14 mouse cellular contexts compared by ENCODE assay signal in the genomic region with DNA sequence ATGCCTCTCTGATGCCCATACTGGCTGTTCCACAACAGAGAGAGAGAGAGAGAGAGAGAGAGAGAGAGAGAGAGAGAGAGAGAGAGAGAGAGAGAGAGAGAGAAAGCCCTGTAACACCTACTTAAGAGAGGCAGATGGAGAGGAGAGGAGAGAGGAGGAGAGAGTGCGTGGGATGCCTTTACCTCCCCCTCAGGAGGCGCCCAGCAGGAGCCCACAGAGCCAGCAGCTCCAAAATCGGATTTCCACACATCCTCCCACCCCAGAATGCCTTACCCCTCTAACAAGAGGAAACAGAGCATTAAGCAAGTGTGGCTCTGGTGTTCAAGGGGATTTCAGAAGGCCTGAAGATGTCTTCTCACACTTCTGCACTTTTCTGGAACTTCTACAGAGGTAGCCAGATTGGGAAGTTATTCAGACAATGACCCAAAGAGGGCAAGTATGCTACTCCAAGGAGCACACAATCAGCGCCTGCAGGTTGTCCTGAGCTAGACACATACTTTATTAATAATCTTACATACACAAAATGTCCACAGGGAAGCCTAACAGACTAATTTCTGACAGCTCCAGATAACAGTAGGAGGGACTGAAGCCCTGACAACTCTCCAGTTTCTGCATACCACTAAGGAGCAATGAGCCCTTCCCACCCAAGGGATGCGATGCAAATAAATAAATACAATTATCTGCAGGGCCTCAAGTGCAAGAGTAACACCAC.
A peak's percentile ranks its signal among the peaks of the same experiment; 100 is the strongest.
DNase-seq lines count a peak whose midpoint lies in the region; ATAC-seq and TF ChIP-seq lines count a peak whose summit lies in the region.
"Had no signal": no experiment of that assay in that cellular context is flagged by ENCODE, and none has a peak within 500 bp of the region (broad histone marks: within the 10 kb centered on the region; RNA-seq: fewer than 3 reads in every experiment).

No protein-coding gene starts in this region.

- no peak for ATAC-seq in limb, embryonic 11.5 days (ENCODE audit: insufficient number of reproducible peaks, low FRiP score, low TSS enrichment, low read depth)
- peak; percentile 93 for ATAC-seq in liver, embryonic 12.5 days
- peak; percentile 73; the same call in 1 of the 2 replicates for ATAC-seq in stomach, embryonic 15.5 days (ENCODE audit: insufficient read depth, low FRiP score, low read depth)
- no peak for ATAC-seq in forebrain, postnatal 0 days
- ATAC-seq: forebrain, embryonic 16.5 days; midbrain, embryonic 15.5 days had no signal

- H3K4me3 ChIP-seq in limb, embryonic 11.5 days (ENCODE audit: low read depth, low read length), result no peak overlapping the region
- H3K4me3 ChIP-seq in limb, embryonic 10.5 days, result no peak overlapping the region
- H3K4me3 ChIP-seq in liver, embryonic 12.5 days, result peak overlapping the region; percentile 18
- H3K4me3 ChIP-seq in stomach, embryonic 15.5 days (replicated peaks), result no peak overlapping the region
- no peak overlapping the region for H3K4me3 ChIP-seq in forebrain, postnatal 0 days (ENCODE audit: low read depth, low read length)
- H3K4me3 ChIP-seq: midbrain, embryonic 15.5 days had no signal

- TF ChIP-seq CTCF in forebrain, postnatal 0 days (IDR thresholded peaks at IDR 0.05; ENCODE audit: low read depth), result no peak

- no peak overlapping the region for H3K4me2 ChIP-seq in limb, embryonic 11.5 days (ENCODE audit: low read depth, severe bottlenecking)
- H3K4me2 ChIP-seq in liver, embryonic 12.5 days, result peak overlapping the region; percentile 56
- no peak overlapping the region for H3K4me2 ChIP-seq in stomach, embryonic 15.5 days
- H3K4me2 ChIP-seq in forebrain, postnatal 0 days (ENCODE audit: low read depth), result no peak overlapping the region
- H3K4me2 ChIP-seq: midbrain, embryonic 15.5 days had no signal

- no peak for DNase-seq in limb, embryonic 11.5 days (ENCODE audit: low spot score)
- no peak for DNase-seq in limb, embryonic 10.5 days (ENCODE audit: low spot score)
- peak; percentile 64 for DNase-seq in c-Kit-positive CD71-positive TER-119-positive erythroid progenitor cells, embryonic 14.5 days (ENCODE audit: low spot score)
- DNase-seq in forebrain, postnatal 0 days, result no peak
- DNase-seq in gastrocnemius, postnatal 36 days, result no peak
- DNase-seq: adrenal gland, adult 2 months; gastrocnemius, postnatal 14 days; left cerebral cortex, postnatal 4 days; lung, postnatal 36 days; thymus, postnatal 14 days had no signal

- no peaks in the 10 kb centered on the region for H3K4me1 ChIP-seq in limb, embryonic 11.5 days (ENCODE audit: control insufficient read depth, insufficient read depth, low read length)
- H3K4me1 ChIP-seq in limb, embryonic 10.5 days, result peaks cover 12% of the 10 kb centered on the region
- peaks cover 63% of the 10 kb centered on the region for H3K4me1 ChIP-seq in liver, embryonic 12.5 days
- H3K4me1 ChIP-seq in stomach, embryonic 15.5 days, result no peaks in the 10 kb centered on the region; the same call in 1 of the 2 replicates
- H3K4me1 ChIP-seq in forebrain, postnatal 0 days (ENCODE audit: insufficient read depth), result no peaks in the 10 kb centered on the region
- H3K4me1 ChIP-seq: midbrain, embryonic 15.5 days had no signal

- no peak overlapping the region for H3K9ac ChIP-seq in limb, embryonic 11.5 days (ENCODE audit: low read length)
- peak overlapping the region; percentile 49 for H3K9ac ChIP-seq in liver, embryonic 12.5 days
- no peak overlapping the region for H3K9ac ChIP-seq in stomach, embryonic 15.5 days
- H3K9ac ChIP-seq in forebrain, postnatal 0 days, result no peak overlapping the region
- H3K9ac ChIP-seq: midbrain, embryonic 15.5 days had no signal

- 64% methylated on average over 5 of the region's 5 CpGs for WGBS in limb, embryonic 11.5 days
- WGBS in limb, embryonic 10.5 days, result 62% methylated on average over 5 of the region's 5 CpGs
- 37% methylated on average over 5 of the region's 5 CpGs for WGBS in liver, embryonic 12.5 days (ENCODE audit: insufficient replicate concordance)
- 55% methylated on average over 5 of the region's 5 CpGs for WGBS in stomach, embryonic 15.5 days
- WGBS in forebrain, postnatal 0 days, result 65% methylated on average over 5 of the region's 5 CpGs

- H3K9me3 ChIP-seq in limb, embryonic 11.5 days (ENCODE audit: control insufficient read depth, low read length), result no peaks in the 10 kb centered on the region
- H3K9me3 ChIP-seq in limb, embryonic 10.5 days (replicated peaks), result no peaks in the 10 kb centered on the region
- H3K9me3 ChIP-seq in liver, embryonic 12.5 days (replicated peaks), result no peaks in the 10 kb centered on the region
- H3K9me3 ChIP-seq in stomach, embryonic 15.5 days, result no peaks in the 10 kb centered on the region
- no peaks in the 10 kb centered on the region for H3K9me3 ChIP-seq in forebrain, postnatal 0 days (ENCODE audit: low read length)
- H3K9me3 ChIP-seq: midbrain, embryonic 15.5 days had no signal

- no peaks in the 10 kb centered on the region for H3K36me3 ChIP-seq in limb, embryonic 11.5 days (ENCODE audit: control insufficient read depth, insufficient read depth, low read length)
- 0 out of 2 replicates have a peak, but pooled peaks cover 3% of the 10 kb centered on the region for H3K36me3 ChIP-seq in limb, embryonic 10.5 days
- peaks cover 12% of the 10 kb centered on the region for H3K36me3 ChIP-seq in liver, embryonic 12.5 days
- 0 out of 2 replicates have a peak, but pooled peaks cover 2% of the 10 kb centered on the region for H3K36me3 ChIP-seq in stomach, embryonic 15.5 days
- 0 out of 2 replicates have a peak, but pooled peaks cover 4% of the 10 kb centered on the region for H3K36me3 ChIP-seq in forebrain, postnatal 0 days (ENCODE audit: insufficient read depth)
- H3K36me3 ChIP-seq: midbrain, embryonic 15.5 days had no signal

- no peaks in the 10 kb centered on the region for H3K27me3 ChIP-seq in limb, embryonic 11.5 days (ENCODE audit: control insufficient read depth, insufficient read depth, low read length)
- H3K27me3 ChIP-seq in limb, embryonic 10.5 days (ENCODE audit: low read depth, poor library complexity, severe bottlenecking), result no peaks in the 10 kb centered on the region
- no peaks in the 10 kb centered on the region for H3K27me3 ChIP-seq in liver, embryonic 12.5 days (replicated peaks)
- H3K27me3 ChIP-seq in stomach, embryonic 15.5 days (replicated peaks), result no peaks in the 10 kb centered on the region
- H3K27me3 ChIP-seq in forebrain, postnatal 0 days (ENCODE audit: insufficient read depth, low read length), result no peaks in the 10 kb centered on the region
- H3K27me3 ChIP-seq: midbrain, embryonic 15.5 days had no signal

- H3K27ac ChIP-seq in limb, embryonic 11.5 days (replicated peaks; ENCODE audit: low read depth, low read length), result 0 out of 2 replicates have a peak overlapping the region, but pooled peaks have one; percentile 14
- no peak overlapping the region for H3K27ac ChIP-seq in limb, embryonic 10.5 days
- H3K27ac ChIP-seq in liver, embryonic 12.5 days, result peak overlapping the region; percentile 82
- H3K27ac ChIP-seq in stomach, embryonic 15.5 days, result no peak overlapping the region
- H3K27ac ChIP-seq in forebrain, postnatal 0 days (ENCODE audit: low read depth, low read length), result no peak overlapping the region
- H3K27ac ChIP-seq: midbrain, embryonic 15.5 days had no signal

- intact Hi-C loops in gastrocnemius, postnatal 36 days (cut with DNase I), result no loop called here

Comparison
In these comparisons a context has a peak if more than half of its experiments do, and no peak if none do; other contexts are left out.
1. H3K27ac ChIP-seq: peak in limb, embryonic 11.5 days (single experiment) and liver, embryonic 12.5 days (single experiment); none in limb, embryonic 10.5 days (single experiment), stomach, embryonic 15.5 days (single experiment) and forebrain, postnatal 0 days (single experiment).
2. ATAC-seq: peak in liver, embryonic 12.5 days (single experiment) and stomach, embryonic 15.5 days (single experiment); none in limb, embryonic 11.5 days (single experiment) and forebrain, postnatal 0 days (single experiment).